Mouse (Mus musculus) lung, postnatal 14 days (tissue): ENCODE results near the gene Dcpp3.
"Not testable (repeated sequence)": the region's sequence is repeated elsewhere in the genome, so short reads cannot be mapped to it uniquely, and the experiment has no call there.

Experiments used
- DNase-seq: peaks from one replicate; pipeline ENCODE4 v3.0.0; 2021

Dcpp3 gene

DNA sequence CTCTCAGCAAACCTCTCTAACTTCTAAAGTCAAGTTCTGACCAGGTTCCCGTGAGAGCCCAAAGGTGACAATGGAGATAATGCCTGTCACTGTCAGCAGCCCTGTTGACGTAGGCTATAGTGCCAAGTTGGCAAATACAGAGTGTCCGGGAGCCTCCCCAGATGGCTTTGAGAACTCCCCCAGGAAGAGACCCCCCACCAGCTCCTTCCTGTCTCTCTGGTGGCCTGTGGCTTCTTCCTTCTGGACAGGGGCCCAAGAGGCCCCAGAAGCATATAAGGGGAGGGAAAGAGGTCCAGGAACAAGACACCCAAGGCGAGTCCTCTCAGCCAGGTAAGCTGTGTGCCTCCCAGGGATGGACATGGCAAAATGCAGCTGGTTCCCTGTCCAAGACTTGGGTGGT lies at the start of gene Dcpp3:
TSS of gene Dcpp3 (plus strand) at position 301 of the 400 bp plus-strand sequence.
- DNase-seq, result not testable (repeated sequence)

GRCm38 (mm10) chr17:23867756-23868155 lies 49.5 kb upstream of the Dcpp3 start, which contains the start of gene Prss21:
Gene Prss21, plus strand, starts transcription at chr17:23868056.
- no peak for DNase-seq

DNA sequence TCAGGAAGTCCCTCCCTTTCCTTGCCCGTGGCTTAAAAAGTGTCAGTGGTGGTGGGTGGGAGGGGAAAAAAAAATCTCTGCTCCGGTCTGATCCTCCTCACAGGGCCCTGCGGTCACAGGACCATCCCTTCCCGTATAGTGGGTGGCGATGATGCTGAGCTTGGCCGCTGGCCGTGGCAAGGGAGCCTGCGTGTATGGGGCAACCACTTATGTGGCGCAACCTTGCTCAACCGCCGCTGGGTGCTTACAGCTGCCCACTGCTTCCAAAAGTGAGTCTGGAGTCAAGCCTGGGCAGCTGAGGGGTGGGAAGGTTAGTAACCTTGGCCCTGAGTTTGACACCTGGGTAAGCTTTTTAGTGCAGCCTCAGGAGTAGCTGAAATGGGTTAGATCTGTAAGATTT lies 48.7 kb upstream of the Dcpp3 start:
- no peak for DNase-seq

GRCm38 (mm10) chr17:23873884-23874856 lies 43.1 kb upstream of the Dcpp3 start:
- peak; percentile 70 for DNase-seq

GRCm38 (mm10) chr17:23876741-23877140 lies 40.5 kb upstream of the Dcpp3 start:
- no peak for DNase-seq

- no peak for DNase-seq
These were observed 40.1 kb upstream of the Dcpp3 start for GRCm38 (mm10) chr17:23877166-23877565.

GRCm38 (mm10) chr17:23880576-23880975 lies 36.7 kb upstream of the Dcpp3 start, which contains the start of the genes Dcpp1 and Dcpp2:
Gene Dcpp1, plus strand, starts transcription at chr17:23880876.
Gene Dcpp2, plus strand, starts transcription at chr17:23880880.
- not testable (repeated sequence) for DNase-seq

- DNase-seq, result peak; percentile 88
These were observed 7.3 kb downstream of the Dcpp3 start for GRCm38 (mm10) chr17:23924531-23925007.

- peak; percentile 56 for DNase-seq
These were observed 7.8 kb downstream of the Dcpp3 start for GRCm38 (mm10) chr17:23925090-23925493.

- no peak for DNase-seq
These were observed 13.9 kb downstream of the Dcpp3 start for GRCm38 (mm10) chr17:23931157-23931556.

DNA sequence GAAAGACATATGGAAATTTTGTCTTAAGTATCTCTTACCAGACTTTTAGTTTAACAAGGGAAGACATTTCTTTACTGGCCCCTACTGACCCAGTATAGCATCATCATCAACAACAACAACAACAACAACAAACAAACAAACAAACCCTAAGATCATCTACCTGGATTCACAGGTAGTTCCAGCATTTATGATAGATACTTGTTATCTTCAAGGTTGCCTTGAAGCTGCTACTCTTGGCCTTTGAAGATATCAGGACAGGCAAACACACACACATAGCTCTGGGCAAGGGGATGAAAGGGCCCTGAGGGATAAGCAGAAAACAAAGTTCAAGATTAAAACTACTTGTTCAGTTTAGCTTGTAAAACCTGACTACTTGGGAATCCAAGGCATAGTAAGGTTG lies 24.1 kb downstream of the Dcpp3 start, which contains the start of gene Sbp:
TSS of gene Sbp (plus strand) at position 301 of the 400 bp plus-strand sequence.
- DNase-seq, result no peak

GRCm38 (mm10) chr17:23947486-23947885 lies 30.2 kb downstream of the Dcpp3 start:
- DNase-seq, result not testable (repeated sequence)

- DNase-seq, result no peak
These were observed 31.8 kb downstream of the Dcpp3 start for GRCm38 (mm10) chr17:23949068-23949467.

GRCm38 (mm10) chr17:23950828-23951227 lies 33.6 kb downstream of the Dcpp3 start:
- DNase-seq, result not testable (repeated sequence)

- DNase-seq, result no peak
These were observed 37.9 kb downstream of the Dcpp3 start, which contains the start of gene Sbpl for GRCm38 (mm10) chr17:23955174-23955573. Gene Sbpl, minus strand, starts transcription at chr17:23955274.

DNA sequence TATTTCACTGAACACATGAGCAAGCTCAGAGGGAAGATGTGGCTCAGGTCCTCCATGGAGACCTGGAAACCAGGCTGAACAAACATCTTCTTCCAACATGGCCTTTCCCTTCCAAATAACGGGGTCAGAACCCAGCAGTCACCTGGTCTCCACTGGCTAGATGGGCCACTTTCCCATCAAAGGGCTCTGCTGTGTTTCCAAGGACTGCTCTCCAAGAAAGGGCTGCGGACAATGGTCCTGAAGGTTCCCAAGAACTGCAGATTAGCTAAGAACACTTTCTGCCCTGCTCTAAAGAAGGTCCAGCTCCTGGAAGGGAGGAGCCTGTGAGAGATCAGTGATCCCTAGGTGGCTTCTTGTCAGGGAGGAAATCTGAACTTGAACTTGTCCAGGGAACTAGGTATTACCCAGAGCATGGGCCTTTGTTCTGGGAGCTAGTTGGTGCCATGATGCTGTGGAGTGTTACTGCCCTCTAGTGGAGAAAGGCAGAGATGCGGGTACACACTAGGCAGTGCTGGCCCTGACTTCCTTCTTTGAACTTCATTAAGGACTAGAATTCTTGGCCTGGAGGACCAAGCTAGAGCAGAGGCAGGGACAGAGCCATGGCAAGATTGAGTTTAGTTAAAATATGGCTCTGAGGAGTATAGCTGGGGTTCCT lies 43.0 kb downstream of the Dcpp3 start:
- peak; percentile 84 for DNase-seq

DNA sequence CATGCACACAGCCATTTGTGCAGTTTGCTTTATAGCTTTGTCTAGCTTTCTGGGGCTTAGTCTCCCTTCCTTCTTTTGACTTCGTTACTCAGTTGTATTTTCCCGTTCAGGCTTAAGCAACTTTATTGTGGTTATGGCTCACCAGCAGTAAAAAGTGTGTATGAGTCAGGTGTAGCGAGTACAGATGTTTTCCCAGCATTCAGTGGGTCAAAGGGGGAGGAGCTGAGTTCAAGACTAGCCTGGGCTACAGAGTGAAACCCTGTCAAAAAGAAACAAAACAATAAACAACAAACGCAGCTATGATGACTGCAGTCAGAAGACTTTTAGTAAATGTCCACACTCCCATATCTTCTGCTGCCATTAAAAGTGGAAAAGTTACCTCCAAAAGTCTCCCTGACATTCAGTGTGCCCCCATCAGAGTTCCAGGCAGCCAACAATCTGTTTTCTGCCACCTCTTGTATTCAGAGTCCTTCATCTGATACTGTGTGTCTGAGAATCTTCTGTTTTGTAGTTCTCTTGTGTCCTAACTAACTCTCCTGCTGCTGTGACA lies 44.4 kb downstream of the Dcpp3 start:
- no peak for DNase-seq

- DNase-seq, result no peak
These were observed 48.7 kb downstream of the Dcpp3 start for GRCm38 (mm10) chr17:23965805-23966425.

- DNase-seq, result no peak
These were observed 49.6 kb downstream of the Dcpp3 start for GRCm38 (mm10) chr17:23966658-23967401.

DNA sequence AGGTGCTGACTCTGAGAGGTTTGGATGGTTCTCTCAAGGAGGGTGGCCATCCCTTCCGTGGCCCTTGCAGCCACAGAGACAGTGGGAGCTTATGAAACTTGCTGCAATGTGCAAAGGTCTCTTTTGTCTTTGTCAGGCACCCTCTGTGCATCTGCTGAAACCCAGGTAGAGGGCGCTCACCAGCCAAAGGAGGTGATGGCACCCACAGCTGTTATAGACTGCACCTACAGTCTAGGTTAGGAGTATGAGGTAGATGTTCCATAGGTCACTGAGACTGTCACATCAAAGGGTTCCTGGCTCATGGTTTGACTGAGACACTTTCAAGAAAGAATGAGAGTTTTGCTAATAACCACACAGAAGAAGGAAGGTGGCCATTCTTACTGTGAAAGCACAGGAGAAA lies 51.5 kb downstream of the Dcpp3 start:
- DNase-seq, result no peak
